Mouse (Mus musculus) frontal cortex, postnatal 25 days (tissue): Measurements from ENCODE around the gene Canx.

Source experiments
- DNase-seq, 2 experiments: peaks; one replicate each; pipeline ENCODE4 v3.0.0; 2022; ENCODE audit warnings: low spot score in 2 of 2

Canx gene

DNA sequence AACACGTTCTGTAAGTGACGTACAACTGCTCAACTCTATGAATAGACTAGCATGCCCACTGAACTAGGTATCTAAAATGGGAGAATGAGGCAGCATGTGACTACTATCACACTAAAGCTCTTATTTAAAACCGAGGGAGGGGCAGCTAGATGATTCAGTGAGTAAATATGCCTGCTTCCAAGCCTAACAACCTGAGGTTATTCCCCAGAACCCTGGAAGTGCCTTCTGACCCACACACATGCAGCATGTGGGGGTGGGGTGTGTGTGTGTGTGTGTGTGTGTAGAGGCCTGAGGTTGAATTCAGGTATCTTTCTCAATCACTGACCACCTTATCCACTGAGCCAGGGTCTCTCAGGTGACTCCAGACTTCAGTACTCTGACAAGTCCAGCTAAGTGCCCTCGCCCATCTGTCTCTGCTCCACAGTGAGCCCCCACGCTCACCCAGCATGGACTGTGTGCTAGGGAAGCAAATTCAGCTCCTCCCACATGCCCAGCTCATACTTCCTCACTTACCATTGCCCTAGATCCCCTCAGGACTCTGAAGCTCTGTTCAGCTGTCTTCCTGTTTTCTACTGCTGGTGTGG lies 49.8 kb downstream of the Canx start:
- DNase-seq: no peak

DNA sequence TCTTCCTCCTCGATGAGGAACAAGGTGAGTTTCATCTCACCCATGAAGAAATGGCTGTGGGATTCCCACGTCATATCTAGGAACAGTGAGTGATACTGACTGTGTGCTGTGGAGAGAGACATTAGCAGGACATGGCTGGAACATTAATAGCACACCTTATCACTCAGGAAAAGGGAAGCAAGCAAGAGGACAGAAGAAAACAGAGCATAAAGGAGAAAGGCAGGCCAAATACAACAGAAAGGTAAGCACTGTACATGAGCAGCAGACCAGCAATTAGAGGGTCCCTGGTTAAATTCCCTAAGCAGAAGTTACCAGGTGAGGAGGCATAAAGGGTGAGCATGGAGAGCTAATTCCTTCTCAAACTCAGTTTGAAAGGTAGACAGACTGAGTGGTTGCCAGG lies 50.4 kb downstream of the Canx start:
- DNase-seq: no peak

DNA sequence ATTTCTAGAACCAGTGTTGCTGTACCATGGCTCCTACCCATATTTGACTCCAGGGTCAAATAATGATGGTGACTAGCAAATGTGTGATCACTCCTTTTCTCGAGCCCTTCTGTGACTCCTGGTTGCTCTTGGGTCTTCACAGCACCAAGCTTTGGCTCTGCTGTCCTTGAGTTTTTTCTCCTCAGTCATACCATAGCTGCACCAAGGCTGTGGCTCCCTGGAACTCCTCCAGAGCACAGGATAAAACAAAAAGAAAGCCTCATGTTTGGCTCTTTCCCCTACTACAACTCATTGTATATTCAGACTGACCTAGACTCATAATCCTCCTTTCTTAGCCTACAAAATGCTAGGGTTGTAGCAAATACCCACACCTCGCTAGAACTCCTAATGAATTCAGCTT lies 52.7 kb downstream of the Canx start:
- DNase-seq: no peak

DNA sequence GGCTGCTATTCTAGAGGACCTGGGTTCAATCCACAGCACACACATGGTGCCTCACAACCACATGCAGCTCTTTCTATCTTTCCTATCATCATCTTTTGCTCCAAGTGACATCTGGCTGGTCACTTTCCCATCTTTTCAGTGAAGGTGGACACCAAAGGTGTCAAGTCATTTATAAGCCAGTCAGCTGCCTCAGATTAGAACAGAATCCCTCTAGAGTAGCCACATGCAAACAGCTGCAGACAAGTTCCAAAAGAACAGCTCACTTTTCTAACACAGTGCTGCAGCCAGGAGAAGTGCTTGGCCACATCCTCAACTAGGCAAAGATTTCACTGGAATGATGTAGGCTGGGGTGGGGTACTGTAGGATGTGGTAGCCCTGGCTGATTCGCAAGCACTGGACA lies 55.6 kb downstream of the Canx start:
- DNase-seq: no peak

DNA sequence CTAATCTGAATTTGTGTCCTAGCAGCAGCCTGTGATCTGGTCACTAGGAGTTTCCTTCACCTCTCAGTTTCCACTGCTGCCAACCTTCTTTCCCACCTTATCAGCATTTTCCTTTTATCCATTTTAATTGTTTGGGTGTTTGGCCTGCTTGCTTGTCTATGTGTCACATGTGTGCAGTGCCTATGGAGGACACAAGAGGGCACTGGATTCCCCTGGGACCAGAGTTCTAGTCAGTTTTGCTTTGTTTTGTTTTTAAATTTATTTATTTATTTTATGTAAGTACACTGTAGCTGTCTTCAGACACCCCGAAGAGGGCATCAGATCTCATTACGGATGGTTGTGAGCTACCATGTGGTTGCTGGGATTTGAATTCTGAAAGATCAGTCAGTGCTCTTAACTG lies 56.3 kb downstream of the Canx start:
- DNase-seq: no peak

DNA sequence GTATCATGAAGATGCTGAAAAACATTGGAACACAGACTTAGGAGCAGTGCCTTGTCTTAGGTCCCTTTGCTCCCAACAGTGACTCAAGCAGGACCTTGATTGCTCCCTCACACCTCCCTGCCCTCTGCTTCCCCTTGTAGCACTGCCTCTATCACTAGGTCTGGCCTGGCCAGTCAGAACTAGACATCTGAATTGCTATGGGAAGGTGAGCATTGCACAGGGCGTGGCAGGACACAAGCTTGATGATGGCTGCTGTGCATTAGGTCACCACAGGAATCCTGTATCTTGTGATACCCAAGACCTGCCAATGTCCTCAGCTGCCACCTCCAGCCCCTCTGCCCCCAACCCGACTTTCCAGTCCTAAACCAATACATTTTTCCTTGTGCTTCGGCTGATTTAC lies 58.5 kb downstream of the Canx start:
- DNase-seq: no peak

DNA sequence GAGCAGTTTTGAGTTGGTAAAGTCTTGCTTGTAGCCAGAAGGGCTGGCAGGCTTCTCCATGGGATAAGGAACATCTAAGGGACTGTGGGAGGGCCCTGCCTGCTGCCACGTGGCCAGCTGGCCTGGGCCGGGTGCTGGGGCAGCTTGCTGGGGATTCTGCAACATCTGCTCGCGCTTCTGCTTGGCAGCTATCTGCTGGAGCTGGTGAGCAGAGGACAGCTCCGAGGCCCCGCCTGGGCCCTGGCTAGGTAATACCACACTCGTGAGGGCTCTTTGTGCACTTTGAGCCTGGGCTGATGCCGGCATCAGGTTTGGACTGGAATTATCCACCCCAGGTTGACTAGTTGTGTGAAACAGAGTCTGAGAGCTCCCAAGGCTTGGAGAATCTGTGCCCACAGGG lies 59.5 kb downstream of the Canx start:
- DNase-seq: no peak

DNA sequence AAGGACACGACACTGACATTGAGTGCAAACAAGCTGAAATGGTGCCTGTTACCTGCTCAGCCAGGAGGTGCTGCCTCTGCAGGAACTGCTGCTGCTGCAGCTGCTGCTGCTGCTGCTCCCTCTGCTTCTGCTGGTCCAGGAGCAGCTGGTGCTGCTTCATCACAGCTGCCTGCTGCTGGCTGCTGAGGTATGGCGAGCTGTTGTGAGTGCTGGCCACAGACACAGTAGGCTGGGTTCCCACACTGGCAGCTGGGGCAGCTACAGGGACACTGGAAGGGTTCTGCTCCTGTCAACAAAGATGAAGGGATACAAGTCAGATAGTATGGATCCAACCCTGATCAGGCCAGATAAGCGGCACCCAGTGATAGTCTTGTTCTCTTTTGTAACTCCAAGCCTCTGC lies 62.3 kb downstream of the Canx start:
- DNase-seq: no peak

DNA sequence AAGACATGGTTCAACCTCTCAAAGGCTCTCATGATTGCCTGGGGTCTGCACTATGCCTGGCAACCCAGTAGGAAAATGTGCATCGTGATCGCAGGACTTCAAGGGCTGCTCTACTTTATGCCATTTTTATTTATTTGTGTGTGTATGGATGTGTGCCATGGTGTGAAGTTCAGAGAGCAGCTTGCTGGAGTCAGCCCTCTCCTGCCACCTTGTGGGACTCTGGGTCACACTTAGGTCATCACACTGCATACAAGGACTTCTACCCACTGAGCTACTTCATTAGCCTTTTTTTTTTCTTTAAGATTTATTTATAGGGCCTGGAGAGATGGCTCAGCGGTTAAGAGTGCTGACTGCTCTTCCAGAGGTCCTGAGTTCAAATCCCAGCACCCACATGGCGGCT lies 63.5 kb downstream of the Canx start:
- no peak for DNase-seq

DNA sequence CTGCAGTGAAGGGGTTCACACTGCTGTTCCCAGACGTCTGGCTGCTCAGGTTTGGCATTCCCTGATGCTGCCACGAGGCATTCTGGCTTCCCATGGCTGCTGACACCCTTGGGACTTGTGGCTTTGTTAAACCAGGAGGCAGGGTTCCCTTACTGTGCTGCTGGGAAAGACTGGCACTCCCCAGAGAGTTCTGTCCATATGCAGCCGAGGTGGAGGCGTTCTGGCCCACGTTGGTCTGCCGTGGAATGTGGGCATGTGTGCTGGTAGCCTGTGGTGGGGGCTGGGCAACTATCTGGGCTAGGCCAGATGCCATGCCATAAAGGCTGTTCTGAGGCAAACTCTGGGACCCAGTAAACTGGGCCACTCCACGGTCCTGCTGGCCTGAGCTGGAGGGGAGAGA lies 67.2 kb downstream of the Canx start:
- no peak for DNase-seq

DNA sequence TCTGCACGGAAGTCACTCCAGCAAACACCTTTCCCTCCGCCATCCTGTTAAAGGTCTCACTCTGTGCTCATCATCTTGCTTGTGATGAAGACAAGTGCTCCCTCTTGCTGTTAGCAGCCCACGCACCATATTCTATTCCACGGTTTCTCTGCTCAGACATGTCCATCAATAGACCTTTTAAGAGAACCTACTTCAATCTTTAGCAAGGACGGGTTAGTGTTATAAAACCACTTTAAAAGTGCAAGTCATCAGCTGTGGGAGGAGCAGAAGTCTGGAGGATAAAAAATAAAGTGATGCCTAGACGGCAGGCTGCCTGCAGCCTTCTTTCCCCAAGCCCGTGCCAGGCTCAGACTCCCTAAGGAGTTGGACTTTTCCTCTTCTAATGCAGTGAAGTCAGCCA lies 68.9 kb downstream of the Canx start:
- DNase-seq: no peak

DNA sequence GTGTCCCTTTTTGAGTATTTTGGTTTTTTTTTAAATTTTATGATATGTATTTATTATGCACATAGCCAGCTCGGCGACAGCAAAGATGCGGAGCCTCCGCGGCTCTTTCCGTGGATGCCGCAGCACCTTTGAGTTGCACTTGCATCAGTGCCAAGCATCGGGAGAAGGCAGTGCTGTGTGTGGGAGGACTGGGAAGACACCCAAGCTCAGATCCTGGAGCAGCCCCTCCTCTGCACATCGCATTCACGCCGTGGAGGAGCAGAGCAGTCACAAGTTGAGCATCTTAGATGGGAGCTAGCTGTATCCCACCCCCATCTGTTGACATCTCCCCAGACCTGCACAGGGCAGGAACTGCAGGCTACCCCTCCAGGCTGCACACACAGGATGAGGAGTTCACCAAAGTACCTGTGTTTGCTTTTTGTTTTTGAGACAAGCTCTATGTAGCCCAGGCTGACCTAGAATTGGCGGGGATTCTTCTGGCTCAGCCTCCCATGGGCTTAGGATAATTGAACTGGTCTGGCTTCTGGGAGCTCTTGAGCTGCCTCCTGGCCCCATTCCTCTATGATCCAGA lies 71.4 kb downstream of the Canx start:
- DNase-seq: peak; percentile 59 to 65

DNA sequence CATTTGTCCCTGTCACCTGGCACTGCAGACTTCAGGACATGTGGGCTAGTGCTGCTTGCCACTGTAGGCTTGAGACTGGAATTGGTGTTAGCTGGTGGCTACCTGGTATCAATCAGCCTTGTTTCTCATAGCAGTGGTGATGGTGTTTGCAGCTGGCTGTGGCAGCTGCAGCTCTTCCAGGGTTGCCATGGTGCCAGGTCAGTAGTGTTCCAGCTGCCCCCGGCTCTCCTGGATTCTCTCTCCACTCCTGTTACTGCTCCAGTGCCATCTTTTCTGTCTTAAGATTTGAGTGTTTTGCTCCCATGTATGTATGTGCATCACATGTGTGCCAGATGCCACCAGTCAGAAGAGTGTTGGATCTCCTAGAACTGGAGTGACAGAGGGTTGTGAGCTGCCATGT lies 72.1 kb downstream of the Canx start:
- DNase-seq: no peak

DNA sequence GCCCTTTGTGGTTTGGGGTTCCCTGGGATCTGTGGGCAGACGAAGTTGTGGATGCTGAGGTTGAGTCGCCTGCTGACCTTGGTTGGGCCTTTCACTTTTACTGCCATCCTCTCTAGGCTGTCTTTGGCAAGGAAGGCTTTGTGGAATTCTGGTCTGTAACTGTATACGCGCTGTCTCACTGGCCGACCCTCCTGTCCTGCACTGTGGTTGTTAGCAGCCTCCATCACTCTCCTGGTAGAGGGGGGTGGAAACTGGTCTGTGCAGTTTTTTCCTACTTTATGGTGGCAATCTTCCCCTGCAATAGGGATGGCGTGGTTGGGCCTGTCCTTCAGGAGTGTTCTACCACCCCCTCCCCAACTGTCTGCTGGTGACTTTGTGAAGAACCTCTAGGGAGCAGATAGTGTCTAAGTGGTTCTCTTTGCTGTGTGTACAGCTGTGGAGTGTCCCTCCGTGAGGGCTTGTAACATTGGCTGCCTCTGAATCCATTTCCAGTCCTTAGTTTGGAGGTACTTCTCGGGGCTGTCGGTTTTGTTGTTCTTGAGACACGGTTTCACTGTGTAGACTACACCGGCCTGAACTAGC lies 72.7 kb downstream of the Canx start:
- no peak for DNase-seq

DNA sequence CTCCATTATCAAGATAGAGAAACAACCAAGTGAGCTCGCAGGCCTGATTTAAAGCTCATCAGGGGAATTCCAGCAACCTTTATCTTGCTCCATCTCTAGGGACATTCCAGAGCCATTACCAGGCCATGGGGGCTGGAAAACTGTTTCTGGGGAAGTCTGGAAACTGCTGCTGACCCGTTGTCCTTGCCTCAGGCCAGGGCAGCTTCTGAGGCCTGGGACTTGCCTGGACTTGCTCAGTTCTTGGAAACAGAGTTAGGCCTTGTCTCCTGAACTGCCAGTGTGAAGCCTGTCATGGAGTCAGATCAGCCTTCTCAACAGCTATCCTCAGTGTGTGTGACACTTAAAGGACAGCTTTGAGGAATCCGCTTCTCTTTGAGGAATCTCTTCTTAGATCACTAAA lies 73.3 kb downstream of the Canx start:
- no peak for DNase-seq

DNA sequence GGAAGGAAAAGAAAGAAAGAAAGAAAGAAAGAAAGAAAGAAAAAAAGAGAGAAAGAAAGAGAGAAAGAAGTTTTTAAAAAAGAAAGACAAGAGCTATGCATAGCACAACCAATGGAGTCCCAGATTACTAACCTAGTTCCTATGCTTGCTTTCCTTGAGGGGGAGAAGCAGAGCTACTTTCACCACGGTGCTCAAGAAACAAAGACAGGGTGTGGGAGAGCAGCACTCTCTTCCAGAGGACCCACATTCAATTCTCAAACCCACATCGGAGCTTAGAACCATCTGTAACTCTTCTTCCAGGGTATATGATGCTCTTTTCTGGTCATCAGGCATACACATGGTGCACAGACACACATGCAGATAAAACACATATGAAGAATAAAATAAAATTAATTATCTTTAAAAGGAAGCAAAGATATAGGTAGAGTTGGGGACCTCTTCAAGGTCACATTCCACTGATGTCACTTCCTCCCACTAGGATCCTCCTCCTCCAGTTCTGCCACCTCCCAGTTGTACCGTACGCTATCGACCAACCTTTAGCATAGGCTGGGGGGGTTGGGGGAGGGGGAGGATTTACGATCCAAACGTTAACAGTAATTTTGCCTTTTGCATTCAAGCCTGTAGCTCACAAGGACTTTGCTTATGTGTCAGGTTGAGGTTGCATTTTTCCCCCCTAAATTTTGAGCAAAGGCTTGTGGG lies 76.9 kb downstream of the Canx start:
- no peak for DNase-seq

DNA sequence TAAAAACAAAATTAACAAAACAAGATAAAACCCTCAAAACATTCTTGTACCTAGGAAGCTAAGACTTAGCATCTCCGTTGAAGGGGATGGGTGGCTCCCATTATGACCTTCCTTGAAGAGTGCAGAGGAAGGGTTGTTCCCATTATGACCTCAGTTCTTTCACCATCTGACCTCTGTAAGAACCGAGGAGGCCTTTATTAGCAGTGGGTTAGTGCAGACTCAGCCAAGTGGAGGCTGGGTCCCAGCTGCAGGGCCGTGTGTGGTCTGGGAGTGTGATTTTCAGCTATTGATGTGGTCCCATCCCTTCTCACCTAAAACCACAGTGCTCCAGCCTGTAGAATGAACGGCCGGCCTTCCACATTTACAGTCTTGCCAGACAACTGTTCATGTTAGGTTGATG lies 80.2 kb downstream of the Canx start:
- DNase-seq: no peak
